Mouse (Mus musculus) heart, postnatal 0 days (tissue): Measurements from ENCODE around the gene Bicral.

Experiments
- CTCF ChIP-seq: IDR thresholded peaks from 2 replicates; pipeline ENCODE4 v1.5.1; 2016; ENCODE audit warnings: antibody characterized with exemption, control low read depth, low read depth
- EP300 ChIP-seq: IDR thresholded peaks from 2 replicates; pipeline ENCODE4 v1.6.1; 2016; ENCODE audit warnings: antibody characterized with exemption, low read depth

DNA sequence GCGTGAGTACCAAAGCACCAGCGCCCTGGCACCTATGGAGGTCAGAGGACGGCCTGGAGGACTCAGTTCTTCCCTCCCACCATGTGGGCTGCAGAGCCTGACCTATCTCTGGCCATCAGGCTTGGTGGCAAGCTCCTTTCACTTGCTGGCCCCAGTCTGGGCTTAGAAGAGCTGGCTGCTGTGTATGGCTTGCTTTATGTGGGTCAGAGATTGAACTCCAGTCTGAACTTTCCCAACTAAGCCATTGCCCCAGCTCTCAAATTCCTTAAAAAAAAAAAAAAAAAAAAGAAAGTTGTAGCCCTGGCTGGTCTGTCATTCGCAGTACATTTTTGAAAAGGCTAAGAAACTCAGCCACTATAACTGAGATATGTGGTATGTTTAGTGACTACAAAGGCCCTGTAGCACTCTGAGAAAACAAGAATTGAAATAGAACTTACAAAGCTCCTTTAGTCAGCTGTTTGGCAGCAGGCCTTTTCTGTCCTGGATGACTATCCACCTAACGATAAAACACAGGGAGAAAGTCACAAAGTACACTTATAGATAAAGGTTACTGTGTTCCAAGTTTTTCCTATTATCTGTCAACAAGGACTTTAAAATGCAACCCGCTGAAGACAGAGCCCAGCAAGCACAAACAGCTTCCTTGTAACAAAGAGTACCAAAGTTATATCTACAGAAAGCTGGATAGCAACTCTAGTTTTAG lies 49.0 kb downstream of the Bicral start:
- no peak for TF ChIP-seq CTCF
- TF ChIP-seq EP300: no peak
